Mouse (Mus musculus) lung, adult 2 months (tissue): ENCODE measurements around the gene Shank2.

ENCODE experiments used
- CTCF ChIP-seq: fragments of 200-500 bp; IDR thresholded peaks from 2 replicates; pipeline ENCODE4 v1.5.1; 2011; ENCODE audit warnings: mild to moderate bottlenecking, low read length, control low read depth; ENCODE audit not compliant: insufficient read depth
- POLR2A ChIP-seq: fragments of 200-500 bp; IDR thresholded peaks from 2 replicates; pipeline ENCODE4 v1.6.1; 2011; ENCODE audit warnings: low read depth, mild to moderate bottlenecking, control low read depth, low read length, borderline replicate concordance; ENCODE audit errors: extremely low read depth

GRCm38 (mm10) chr7:144266745-144267144 lies 265.0 kb downstream of the Shank2 start:
- TF ChIP-seq CTCF (no peak), POLR2A (no peak)
